Mouse (Mus musculus): Measurements from ENCODE around the gene Hoxd13. TPM values are rescaled to one million over a fixed set of nuclear protein-coding genes. Genes with fewer than 3 reads are reported as not detected.

Gene Hoxd13
- total RNA-seq, 2 experiments from 2014 or later, result not detected

DNA sequence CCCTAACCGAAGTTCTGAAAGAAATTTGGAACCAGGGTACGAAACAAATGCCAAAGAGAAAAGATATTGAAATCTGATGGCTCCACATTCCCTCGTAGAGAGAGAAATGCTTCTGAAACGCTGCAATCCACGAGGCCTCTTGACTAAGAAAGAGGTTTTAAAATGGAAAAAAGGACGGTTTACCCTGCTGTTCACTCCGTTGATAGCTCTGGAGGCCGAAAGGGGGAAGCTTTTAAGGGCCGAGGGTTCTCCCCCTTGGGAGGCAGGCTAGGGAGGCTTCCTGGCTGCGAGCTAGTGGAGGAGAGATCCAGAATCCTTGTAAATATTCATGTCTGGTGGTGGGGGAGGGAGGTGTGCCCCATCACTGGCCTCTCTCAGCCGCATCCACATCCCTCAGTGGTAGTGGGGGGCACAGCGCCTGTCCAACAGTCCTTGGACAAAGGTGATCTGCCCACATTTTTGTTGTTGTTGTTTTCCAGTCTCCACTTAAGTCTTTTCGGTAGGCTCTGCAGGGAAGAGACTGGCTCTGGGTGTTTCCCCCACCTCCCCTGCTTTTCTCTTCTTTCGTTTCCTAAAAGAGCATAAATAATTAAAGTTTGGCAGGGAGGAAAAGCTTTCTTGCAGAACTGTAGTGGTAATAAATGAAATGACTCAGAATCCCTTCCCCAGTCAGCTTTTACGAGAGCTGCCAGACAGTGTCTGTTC, 10.9 kb downstream of the Hoxd13 start, which contains the start of gene Hoxd11:
Gene Hoxd11, plus strand, starts transcription at position 667 of the 705 bp plus-strand sequence.
- DNase-seq (ENCODE audit: low spot score in 2 of 2), result no peak

GRCm38 (mm10) chr2:74679596-74679971, 11.5 kb downstream of the Hoxd13 start:
- no peak for DNase-seq (ENCODE audit: low spot score in 2 of 2)

GRCm38 (mm10) chr2:74679980-74680379, 11.9 kb downstream of the Hoxd13 start:
- no peak for DNase-seq (ENCODE audit: low spot score in 2 of 2)

- no peak for DNase-seq (ENCODE audit: low spot score in 2 of 2)
These were observed 12.7 kb downstream of the Hoxd13 start for GRCm38 (mm10) chr2:74680561-74681398.

GRCm38 (mm10) chr2:74681594-74682531, 13.8 kb downstream of the Hoxd13 start:
- no peak for DNase-seq (ENCODE audit: low spot score in 2 of 2)

DNA sequence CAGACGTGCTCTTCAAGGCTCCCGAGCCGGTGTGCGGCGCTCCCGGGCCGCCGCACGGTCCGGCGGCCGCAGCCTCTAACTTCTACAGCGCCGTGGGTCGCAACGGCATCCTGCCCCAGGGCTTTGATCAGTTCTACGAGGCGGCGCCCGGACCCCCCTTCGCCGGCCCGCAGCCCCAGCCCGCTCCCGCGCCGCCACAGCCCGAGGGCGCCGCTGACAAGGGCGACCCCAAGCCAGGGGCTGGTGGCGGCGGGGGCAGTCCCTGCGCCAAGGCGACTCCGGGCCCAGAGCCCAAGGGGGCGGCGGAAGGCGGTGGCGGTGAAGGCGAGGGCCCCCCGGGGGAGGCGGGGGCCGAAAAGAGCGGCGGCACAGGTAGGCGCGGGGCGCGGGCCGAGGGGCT, 14.7 kb downstream of the Hoxd13 start:
- DNase-seq (ENCODE audit: low spot score in 2 of 2), result no peak

DNA sequence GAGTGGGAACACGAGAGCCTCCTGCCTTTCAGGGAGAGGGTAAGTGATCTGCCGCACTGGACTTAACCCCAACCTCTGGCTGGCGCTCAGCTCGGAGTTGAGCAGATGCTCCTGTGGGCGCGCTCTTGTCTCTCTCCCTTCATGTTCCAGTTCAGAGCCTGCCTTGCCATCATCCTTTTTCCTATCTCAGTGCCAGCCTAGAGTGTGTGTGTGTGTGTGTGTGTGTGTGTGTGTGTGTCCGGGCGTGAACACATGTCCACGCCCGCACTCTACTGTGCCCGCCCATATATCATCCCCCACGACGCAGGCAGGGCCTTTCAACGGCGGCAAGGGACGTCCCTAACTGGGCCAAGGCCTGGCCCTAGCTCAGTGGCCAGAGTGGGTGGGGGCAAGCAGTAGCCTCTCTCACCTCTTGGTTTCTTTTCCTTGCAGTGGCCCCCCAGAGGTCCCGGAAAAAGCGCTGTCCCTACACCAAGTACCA, 15.4 kb downstream of the Hoxd13 start:
- DNase-seq (ENCODE audit: low spot score in 2 of 2), result no peak

DNA sequence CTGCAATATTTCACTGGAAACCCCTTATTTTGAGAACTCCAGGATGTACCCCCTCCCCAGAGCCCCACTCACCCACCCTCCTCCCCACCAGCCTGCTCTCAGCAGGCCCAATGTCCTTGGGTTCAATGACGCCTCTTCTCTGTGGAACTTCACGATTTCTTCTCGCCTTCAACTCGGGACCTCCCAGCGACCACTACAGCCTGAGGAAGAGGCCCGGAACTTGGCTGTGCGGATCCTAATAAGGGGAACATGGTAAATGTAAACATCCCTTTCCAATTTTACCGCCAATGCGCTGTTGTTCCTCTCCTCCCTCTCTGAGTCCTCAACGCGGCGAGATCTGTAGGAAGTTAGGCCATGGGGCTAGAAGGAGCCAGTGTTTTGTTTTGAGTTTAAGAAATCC, 16.0 kb downstream of the Hoxd13 start:
- no peak for DNase-seq (ENCODE audit: low spot score in 2 of 2)

DNA sequence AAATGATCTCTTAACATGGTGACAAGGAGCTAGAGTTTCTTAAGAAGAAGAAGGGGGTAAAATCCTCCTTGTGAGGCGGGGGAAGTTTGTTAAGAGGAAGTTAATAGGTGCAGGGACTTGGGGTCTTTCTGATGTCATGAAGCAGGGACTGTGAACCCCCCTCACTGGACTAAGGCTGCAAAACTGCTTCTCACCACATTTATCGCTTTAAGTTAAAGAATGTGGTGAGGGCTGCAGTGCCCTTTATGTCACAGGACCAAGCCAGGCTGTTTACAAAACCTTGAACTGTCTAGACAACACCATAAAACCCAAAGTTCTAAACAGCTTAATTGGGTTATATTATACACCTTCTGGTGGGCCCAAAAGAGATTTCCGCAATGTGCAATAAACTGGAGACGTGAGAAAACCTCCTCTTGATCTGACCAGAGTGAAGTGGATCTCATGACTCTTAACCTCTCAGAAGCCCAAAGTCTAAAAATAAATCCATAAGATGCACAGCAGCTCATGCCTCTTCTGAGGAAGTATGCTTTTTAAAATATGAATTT, 17.0 kb downstream of the Hoxd13 start:
- DNase-seq (ENCODE audit: low spot score in 2 of 2), result no peak

DNA sequence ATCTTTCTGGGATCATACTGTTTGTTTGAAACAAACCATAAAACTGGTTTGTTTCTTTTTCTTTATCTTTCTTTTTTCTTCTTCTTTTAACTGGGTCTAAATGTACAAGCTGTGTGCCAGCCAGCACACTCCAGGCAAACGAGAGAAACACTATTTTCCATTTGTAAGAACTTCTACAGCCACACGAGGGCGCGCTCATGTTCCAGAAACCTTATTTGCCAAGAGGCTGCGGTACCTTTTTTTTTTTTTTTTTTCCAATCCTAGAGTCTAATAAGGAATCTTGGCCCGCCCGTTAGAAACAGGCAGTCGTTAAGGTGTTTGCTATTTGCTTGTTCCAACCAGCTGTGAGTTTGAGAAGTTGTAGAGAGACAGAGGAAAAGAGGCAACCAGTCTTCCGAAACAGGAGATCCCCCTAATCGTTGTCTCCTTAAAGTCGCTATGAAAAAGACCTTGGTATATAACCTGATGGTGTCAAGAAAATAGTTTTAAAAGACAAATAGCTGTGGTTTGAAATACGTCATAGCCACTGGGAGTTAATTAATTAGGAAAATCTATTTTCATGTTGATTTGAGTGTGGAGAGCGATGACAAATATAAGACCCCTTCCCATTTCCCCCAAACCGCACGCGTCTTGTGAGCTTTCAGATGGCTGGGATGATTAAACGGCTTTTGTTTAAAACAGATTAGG, 18.3 kb downstream of the Hoxd13 start:
- DNase-seq (ENCODE audit: low spot score in 2 of 2), result no peak

- no peak for DNase-seq (ENCODE audit: low spot score in 2 of 2)
These were observed 19.0 kb downstream of the Hoxd13 start for GRCm38 (mm10) chr2:74686988-74687697.

DNA sequence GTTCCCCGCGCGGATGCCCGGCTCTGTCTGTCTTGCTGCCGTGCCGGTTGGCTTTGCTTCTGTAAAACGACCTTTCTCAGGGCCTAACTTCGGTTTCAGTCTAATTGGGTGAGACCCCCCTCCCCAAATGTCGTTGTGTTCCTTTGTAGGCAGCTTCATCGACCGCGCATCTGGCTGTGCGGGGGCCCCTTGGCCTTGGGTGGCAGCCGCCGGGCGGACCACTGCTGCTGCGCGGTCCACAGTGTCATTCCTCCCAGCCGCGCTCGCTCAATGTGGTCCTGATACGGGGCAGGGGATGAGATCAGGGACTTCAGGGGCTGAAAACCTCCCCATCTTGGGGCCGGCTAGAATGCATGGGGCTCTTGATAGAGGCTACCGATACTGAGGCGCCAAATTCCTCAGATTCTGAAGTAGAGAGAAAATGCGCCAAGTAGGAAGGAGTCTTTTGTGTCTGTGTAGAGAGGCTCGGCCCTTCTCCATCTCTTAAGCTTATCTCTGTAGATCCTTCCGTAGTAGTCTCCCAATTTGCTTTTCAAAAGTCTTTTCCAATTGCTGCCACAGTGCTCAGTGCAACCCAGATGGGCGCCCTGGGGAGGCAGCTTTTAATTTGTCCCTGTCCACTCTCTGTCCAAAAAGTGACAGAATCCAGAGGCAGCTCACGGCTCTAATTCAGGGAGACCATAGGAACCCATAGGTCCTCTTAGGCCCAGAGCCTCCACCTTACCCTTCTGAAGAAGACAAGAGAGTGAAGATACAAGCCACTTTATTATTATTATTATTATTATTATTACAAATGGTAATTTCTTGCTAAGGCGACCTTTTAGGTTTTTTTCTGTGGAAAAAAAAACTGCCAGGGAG, 19.8 kb downstream of the Hoxd13 start:
- DNase-seq (ENCODE audit: low spot score in 2 of 2), result no peak

GRCm38 (mm10) chr2:74688795-74689573, 20.9 kb downstream of the Hoxd13 start:
- no peak for DNase-seq (ENCODE audit: low spot score in 2 of 2)

GRCm38 (mm10) chr2:74689574-74690337, 21.6 kb downstream of the Hoxd13 start:
- DNase-seq (ENCODE audit: low spot score in 2 of 2), result no peak

DNA sequence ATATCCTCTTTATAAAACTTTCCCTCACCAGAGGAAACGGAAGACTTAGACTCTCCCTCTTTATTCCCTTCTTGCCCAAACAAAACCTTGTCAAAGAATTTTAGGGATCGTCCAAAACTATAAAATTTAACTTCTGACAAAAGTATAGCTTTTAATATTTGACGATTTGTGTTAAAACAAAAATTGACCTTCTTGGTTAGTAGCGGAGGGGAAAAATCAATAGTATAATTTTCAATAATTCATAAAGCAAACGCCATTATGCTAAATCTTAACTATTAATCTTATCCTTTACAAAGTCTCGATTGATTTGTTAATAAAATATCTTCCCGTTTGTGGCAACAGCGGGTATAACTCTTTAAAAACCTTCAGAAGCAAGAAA, 22.2 kb downstream of the Hoxd13 start:
- no peak for DNase-seq (ENCODE audit: low spot score in 2 of 2)

GRCm38 (mm10) chr2:74691022-74691951, 23.2 kb downstream of the Hoxd13 start, which contains the start of gene Hoxd10:
TSS of gene Hoxd10 (plus strand) at chr2:74691924.
- DNase-seq (ENCODE audit: low spot score in 2 of 2), result peak in 1 of 2 experiments; percentile 77
